Mouse (Mus musculus) gastrocnemius, postnatal 4 days (tissue): ENCODE results near the gene Itprid1. TPM values are rescaled to one million over a fixed set of nuclear protein-coding genes. Genes with fewer than 3 reads are reported as not detected.

Experiments
- DNase-seq, 2 experiments: peaks; one replicate each; pipeline ENCODE4 v3.0.0; 2021 to 2022; ENCODE audit warnings: low spot score in 2 of 2, mixed read lengths in 2 of 2
- long read RNA-seq, 2 experiments: library from polyadenylated mRNA; stranded (forward); transcript quantifications; one replicate each; pipeline ENCODE4 v2.0.0; 2021
- total RNA-seq, 2 experiments: library from RNA; stranded (reverse); gene quantifications; 2 replicates each; pipeline ENCODE4 v1.2.3; 2021

Itprid1 gene
- total RNA-seq, result not detected
- long read RNA-seq, experiment 1, result 0 reads
- long read RNA-seq, experiment 2, result 0 reads

GRCm38 (mm10) chr6:55836650-55837320 is at the start of gene Itprid1:
Gene Itprid1, plus strand, starts transcription at chr6:55836895.
- DNase-seq, result no peak

GRCm38 (mm10) chr6:55789557-55789956 is 47.1 kb upstream of the Itprid1 start:
- no peak for DNase-seq

GRCm38 (mm10) chr6:55791852-55792496 is 44.7 kb upstream of the Itprid1 start:
- DNase-seq, result no peak

DNA sequence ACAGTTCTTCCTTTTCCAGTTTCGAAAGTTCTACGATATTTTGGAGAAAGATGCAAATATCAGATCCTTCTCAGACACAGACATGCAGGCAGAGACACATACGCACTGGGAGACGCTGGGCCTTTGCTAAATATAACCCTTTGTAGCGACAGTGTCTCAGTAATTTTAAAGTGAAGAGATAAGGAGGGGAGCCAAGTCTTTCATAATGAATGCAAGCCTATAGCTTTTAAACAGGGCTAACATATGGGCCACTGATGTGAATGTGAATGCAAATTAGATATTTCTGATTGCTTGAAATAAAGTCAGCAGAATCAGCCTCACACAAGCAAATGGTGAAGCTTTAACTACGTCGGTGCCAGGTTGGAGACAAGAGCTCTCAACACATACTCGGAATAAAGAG is 44.2 kb upstream of the Itprid1 start:
- no peak for DNase-seq

- no peak for DNase-seq
Measured at GRCm38 (mm10) chr6:55802686-55803085, 34.0 kb upstream of the Itprid1 start.

- DNase-seq, result no peak
Measured at GRCm38 (mm10) chr6:55803357-55803756, 33.3 kb upstream of the Itprid1 start.

DNA sequence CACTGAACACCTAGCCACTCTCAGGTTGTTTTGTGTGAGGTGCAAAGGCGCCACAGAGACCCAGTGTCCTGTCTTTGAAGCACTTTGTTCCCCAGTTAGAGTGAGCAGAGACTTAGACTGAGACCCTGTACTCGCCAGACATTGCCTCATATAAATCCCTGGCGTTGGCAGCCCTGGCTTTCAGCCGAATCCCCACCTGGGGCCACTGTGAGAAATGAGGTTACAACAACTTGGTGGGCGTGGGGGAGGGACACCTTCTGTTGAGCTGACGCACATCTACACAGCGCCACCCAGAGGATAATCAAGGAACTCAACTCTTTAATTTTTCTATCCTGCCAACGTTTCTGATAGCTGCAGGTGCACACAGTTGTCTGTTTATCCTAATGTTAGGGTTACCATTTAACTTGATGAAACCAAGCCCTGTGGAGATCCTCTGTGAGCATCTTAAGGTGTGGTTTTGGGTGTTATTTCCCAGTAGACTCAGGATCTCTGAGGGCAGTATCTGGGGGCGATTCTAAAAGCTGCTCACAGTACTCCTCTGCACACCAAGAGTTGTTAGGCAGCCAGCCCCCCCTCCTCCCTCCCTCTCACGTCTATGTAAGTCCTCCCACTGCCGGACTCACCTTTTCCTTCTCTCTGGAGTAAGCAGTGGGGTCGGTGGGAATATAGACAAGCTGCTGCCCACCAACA is 32.6 kb upstream of the Itprid1 start:
- DNase-seq, result peak in 1 of 2 experiments; percentile 10

DNA sequence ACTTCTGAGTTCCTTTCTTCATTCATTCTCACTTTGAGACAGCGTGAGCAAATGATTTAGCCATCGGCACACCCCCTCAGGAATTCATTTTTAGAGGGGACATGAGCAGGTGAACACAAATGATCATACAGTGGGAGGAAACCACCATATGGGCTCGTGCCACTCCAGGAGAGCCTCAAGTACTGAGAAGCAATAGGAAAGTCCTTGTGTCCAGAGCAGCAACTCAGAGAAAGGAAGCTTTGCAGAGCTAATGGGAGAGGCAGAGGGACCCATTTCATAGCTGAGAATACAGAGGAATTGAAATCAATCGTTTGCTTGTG is 32.1 kb upstream of the Itprid1 start:
- no peak for DNase-seq

DNA sequence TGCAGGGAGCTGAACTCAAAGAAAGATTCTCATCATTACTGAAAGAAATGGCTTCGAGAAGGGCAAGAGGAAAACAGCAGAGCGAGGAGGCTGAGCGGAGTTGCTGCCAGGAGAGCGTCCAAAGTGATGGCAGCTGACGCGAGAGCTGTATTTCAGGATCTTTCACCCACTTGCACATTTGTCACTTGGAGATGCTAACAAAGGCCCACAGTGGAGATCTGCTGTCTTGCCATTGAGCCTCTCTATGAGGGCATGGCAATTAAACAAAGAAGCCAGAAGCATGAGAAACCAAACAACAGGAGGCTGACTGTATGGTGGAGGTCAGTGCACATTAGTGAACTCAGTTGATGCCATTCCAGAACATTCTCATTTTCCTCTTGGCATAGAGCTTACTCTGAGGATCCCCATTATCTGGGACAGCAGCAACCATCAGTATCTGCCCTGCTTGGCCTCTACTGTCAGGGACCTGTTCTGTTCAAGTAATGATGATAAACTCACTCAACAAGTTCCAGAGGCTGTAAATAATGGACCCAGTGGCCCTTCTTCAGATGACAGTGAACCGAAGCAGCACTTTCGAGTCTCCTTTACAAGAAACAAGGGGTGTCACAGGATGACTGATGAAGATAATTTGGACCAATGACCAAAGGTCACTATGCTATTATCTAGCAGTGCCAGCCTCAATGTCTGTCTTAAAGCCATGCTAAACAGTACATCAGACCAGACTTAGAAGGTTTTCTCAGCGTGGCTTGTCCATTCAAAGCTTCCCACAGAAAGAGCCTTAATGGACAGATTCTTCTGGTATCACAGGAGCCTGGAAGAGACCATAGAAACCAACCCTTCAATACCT is 31.2 kb upstream of the Itprid1 start:
- DNase-seq, result no peak

DNA sequence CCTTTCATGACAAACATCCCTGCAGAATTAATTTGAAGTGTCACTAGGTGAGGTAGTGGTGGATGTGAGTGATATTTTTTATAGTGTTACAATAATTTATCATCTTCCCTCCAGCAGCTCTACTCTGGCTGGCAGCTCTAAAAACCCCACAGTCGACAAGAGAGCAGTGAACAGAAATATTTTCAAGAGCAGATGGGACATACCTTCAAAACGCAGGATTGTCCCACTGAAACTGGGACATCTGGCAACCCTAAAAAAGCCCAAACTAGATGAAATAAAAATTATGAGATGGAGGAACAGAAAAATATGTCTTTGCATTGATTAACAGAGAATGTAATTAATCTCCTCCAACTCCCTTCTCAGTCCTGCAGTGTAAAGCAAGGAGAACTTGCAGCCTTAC is 30.2 kb upstream of the Itprid1 start:
- no peak for DNase-seq

GRCm38 (mm10) chr6:55808692-55809091 is 28.0 kb upstream of the Itprid1 start:
- DNase-seq, result no peak

GRCm38 (mm10) chr6:55811153-55811552 is 25.5 kb upstream of the Itprid1 start:
- no peak for DNase-seq

DNA sequence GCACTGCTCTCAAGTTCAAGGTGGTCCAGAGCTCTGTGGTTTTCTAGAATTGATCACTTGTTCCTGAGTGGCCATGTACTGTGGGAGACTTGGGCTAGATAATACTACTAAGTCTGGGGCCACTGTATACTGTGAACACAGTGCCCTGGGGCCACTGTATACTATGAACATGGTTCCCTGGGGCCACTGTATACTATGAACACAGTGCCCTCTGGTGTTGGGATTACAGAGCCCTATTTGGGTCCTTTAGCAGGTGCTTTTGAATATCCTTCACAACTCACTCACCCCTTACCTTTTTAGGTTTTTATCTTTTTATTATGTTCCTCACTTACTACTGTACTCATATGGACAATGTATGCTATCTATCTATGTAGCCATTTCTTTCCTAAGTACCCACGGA is 24.3 kb upstream of the Itprid1 start:
- DNase-seq, result no peak

- no peak for DNase-seq
Measured at GRCm38 (mm10) chr6:55814184-55814926, 22.3 kb upstream of the Itprid1 start.

DNA sequence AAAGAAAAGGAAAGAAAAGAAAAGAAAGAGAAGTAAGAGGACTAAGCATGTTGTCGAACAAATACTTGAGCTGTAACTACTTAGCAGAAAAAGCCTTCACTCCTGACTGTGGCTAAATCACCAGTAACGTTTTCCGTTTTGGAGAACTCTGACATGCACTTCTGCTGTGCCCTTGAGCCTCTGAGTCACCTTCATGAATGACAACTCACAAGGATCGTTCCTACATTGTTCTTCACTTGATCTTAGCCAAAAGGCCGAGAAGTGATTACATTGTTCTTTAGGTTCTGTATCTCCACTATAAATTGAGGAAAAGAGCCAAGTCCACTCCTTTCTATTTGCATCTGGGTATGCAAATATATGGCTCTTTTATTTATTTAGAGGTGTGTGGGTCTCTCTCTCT is 19.8 kb upstream of the Itprid1 start:
- no peak for DNase-seq

DNA sequence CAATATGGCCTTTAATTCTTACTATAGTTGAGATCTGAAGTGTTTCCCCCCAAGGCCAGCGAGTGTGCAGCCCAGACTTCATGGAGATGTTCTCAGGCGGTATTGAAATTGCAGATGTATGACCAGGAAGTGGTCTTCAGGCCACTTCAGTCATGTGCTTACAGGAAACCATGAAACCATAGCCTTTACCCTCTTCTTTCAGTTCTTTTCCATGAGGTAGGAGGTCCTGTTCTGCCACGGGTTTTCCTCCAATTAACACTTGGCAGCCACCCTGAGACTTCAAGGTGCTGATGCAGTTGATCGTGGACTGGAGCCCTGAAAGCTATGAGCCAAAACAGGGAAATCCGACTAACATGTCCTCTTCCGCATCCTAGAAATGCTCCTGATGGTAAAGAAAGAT is 7.0 kb upstream of the Itprid1 start:
- DNase-seq, result no peak

- DNase-seq, result no peak
Measured at GRCm38 (mm10) chr6:55852589-55852988, 15.9 kb downstream of the Itprid1 start.

DNA sequence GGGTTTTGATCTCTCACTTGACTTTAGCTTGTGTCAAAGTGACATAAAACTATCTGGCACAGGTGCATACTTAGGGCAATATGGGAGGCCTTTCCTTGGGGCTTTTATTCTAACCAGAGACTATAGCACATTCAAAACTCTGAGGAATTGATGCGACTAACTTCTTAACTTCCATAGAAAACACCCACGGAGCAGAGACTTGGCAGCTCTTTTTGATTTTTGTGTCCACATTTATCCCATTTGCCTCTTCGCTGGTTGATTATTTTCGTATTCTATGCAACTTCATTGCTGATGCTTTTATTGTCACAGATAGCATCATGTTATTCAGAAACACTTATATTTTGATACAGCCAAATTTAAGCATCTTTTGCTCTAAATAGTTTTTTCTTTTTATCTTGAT is 19.4 kb downstream of the Itprid1 start:
- DNase-seq, result no peak

DNA sequence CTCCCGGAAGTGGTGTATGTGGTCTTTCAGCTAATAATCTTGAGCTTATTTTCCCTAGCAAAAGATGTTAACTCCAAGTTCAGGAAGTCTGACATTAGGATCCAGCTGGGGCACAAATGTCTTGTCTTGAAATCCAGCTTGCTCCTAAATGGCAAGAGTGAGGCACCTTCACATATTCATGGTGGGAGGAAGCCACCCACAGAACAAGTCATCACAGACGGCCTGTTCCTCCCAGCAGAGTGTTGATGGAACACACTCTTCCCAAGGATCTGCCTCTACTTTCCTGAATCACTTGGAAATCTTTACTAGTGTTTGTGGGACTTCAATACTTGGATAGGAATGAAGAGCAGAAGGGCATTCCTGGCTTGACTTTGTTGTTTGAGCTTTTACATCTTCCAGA is 28.5 kb downstream of the Itprid1 start:
- DNase-seq, result no peak

DNA sequence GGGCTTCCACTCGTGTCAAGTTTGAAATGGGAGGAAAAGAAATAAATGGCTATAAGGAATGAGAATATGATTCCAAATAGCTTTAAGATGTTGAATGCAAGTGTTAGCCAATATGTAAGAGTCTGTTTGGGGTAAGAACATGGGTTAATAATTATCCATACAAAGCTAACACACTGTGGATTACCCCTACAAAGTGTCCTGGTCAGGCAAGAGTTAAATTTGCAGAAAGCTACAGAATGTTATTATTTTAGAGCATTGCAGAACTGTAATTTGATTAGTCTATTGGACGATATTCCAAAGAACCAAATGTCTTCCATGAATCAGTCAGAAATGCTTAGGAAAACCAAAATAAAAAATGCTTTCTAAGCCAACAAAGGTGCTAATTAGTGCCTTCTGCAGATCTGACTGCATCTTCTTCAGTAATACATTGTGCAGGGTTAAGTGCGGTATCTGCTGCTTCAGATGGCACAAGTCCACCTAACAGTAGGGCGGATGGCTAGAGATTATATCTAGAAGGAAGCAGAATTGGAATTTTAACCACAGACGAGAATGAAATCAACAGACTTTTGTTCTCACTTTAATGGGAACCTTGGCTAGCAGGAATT is 42.8 kb downstream of the Itprid1 start:
- no peak for DNase-seq

GRCm38 (mm10) chr6:55880886-55881285 is 44.2 kb downstream of the Itprid1 start:
- no peak for DNase-seq
